Mouse (Mus musculus) spleen, adult 2 months (tissue): ENCODE data around the gene Bmp2k. TPM values are rescaled to one million over a fixed set of nuclear protein-coding genes. Genes with fewer than 3 reads are reported as not detected.

Experiments
- DNase-seq, 2 experiments: peaks; one replicate each; pipeline versions ENCODE4 v3.0.0 to v3.0.0-alpha.2; 2012 to 2021; ENCODE audit warnings: low spot score in 2 of 2, low read depth in 1 of 2
- H3K27ac ChIP-seq: fragments of 200-500 bp; 2 replicates; pipeline ENCODE4 v1.5.1; 2012; ENCODE audit warnings: low read length, inconsistent platforms; ENCODE audit not compliant: insufficient read depth
- H3K27me3 ChIP-seq: fragments of 200-500 bp; 2 replicates; pipeline ENCODE4 v1.6.1; 2012; ENCODE audit warnings: mild to moderate bottlenecking, moderate library complexity, low read length, inconsistent platforms; ENCODE audit not compliant: control insufficient read depth, insufficient read depth
- H3K36me3 ChIP-seq: fragments of 200-500 bp; 2 replicates; pipeline ENCODE4 v1.6.1; 2012; ENCODE audit warnings: mild to moderate bottlenecking, low read length, inconsistent platforms; ENCODE audit not compliant: control insufficient read depth, insufficient read depth
- H3K4me1 ChIP-seq: fragments of 200-500 bp; 2 replicates; pipeline ENCODE4 v1.6.1; 2011; ENCODE audit warnings: inconsistent platforms; ENCODE audit not compliant: control insufficient read depth, insufficient read depth, insufficient read length
- H3K4me3 ChIP-seq: fragments of 200-500 bp; 2 replicates; pipeline ENCODE4 v1.5.1; 2011; ENCODE audit warnings: mild to moderate bottlenecking, inconsistent platforms; ENCODE audit not compliant: insufficient read depth, insufficient read length; ENCODE audit errors: extremely low read depth
- CTCF ChIP-seq: fragments of 200-500 bp; IDR thresholded peaks from 2 replicates; pipeline ENCODE4 v1.5.1; 2011; ENCODE audit warnings: mild to moderate bottlenecking, inconsistent platforms; ENCODE audit not compliant: insufficient read depth, insufficient read length, insufficient replicate concordance; ENCODE audit errors: extremely low read depth
- POLR2A ChIP-seq: fragments of 200-500 bp; IDR thresholded peaks from 2 replicates; pipeline ENCODE4 v1.6.1; 2011; ENCODE audit warnings: low read depth, low read length, inconsistent platforms
- WGBS: fragments of 180-500 bp; shearing (Covaris S2); methylation state at CpG from one replicate; pipeline ENCODE4 v1.1.7; 2018; 5-methylcytosine and 5-hydroxymethylcytosine counted together
- polyA plus RNA-seq: library from polyadenylated mRNA; depleted of rRNA; stranded (reverse); fragments of >200 nt; gene quantifications from 2 replicates; pipeline ENCODE4 v1.2.3, GENCODE M21; 2012

Gene Bmp2k
- polyA plus RNA-seq, 1 experiment, result 32.6 TPM

- no peak overlapping the region for H3K27ac ChIP-seq
- peaks cover 4% of the 10 kb centered on the region; the same call in 1 of the 2 replicates for H3K4me1 ChIP-seq
- H3K4me3 ChIP-seq, result no peak overlapping the region
- no peaks in the 10 kb centered on the region for H3K36me3 ChIP-seq
- DNase-seq, result no peak
- TF ChIP-seq CTCF (no peak), POLR2A (no peak)
- WGBS, result 95% methylated on average over 10 of the region's 10 CpGs
- H3K27me3 ChIP-seq, result no peaks in the 10 kb centered on the region
Observed at GRCm38 (mm10) chr5:96954466-96955027, 42.9 kb upstream of the Bmp2k start.

- Histone ChIP-seq H3K4me3 (no peak overlapping the region), H3K36me3 (no peaks in the 10 kb centered on the region), H3K4me1 (peaks cover 2% of the 10 kb centered on the region; the same call in 1 of the 2 replicates), H3K27me3 (no peaks in the 10 kb centered on the region), H3K27ac (no peak overlapping the region)
- TF ChIP-seq CTCF (no peak), POLR2A (no peak)
- 93% methylated on average over 3 of the region's 3 CpGs for WGBS
- no peak for DNase-seq
Observed at GRCm38 (mm10) chr5:96956926-96957325, 40.6 kb upstream of the Bmp2k start.

GRCm38 (mm10) chr5:96961122-96961521 is 36.4 kb upstream of the Bmp2k start:
- no peak for TF ChIP-seq CTCF
- no peak for TF ChIP-seq POLR2A
- Histone ChIP-seq H3K36me3 (no peaks in the 10 kb centered on the region), H3K4me3 (no peak overlapping the region), H3K27ac (no peak overlapping the region), H3K27me3 (no peaks in the 10 kb centered on the region), H3K4me1 (peaks cover 12% of the 10 kb centered on the region)
- 75% methylated on average over 5 of the region's 5 CpGs for WGBS
- no peak for DNase-seq

GRCm38 (mm10) chr5:96961852-96962251 is 35.6 kb upstream of the Bmp2k start:
- TF ChIP-seq POLR2A (no peak), CTCF (no peak)
- no peak overlapping the region for H3K4me3 ChIP-seq
- peak overlapping the region; percentile 70; the same call in 1 of the 2 replicates for H3K27ac ChIP-seq
- no peaks in the 10 kb centered on the region for H3K36me3 ChIP-seq
- H3K4me1 ChIP-seq, result peaks cover 13% of the 10 kb centered on the region
- H3K27me3 ChIP-seq, result no peaks in the 10 kb centered on the region
- no peak for DNase-seq

GRCm38 (mm10) chr5:96962252-96962933 is 35.1 kb upstream of the Bmp2k start:
- Histone ChIP-seq H3K27me3 (no peaks in the 10 kb centered on the region), H3K36me3 (no peaks in the 10 kb centered on the region), H3K4me3 (no peak overlapping the region), H3K27ac (peak overlapping the region; percentile 70), H3K4me1 (peaks cover 15% of the 10 kb centered on the region)
- no peak for DNase-seq
- no peak for TF ChIP-seq CTCF
- no peak for TF ChIP-seq POLR2A
- WGBS, result 54% methylated on average over 8 of the region's 8 CpGs

GRCm38 (mm10) chr5:96962934-96963301 is 34.6 kb upstream of the Bmp2k start:
- Histone ChIP-seq H3K4me1 (peaks cover 15% of the 10 kb centered on the region), H3K36me3 (no peaks in the 10 kb centered on the region), H3K27ac (peak overlapping the region; percentile 11; the same call in 1 of the 2 replicates), H3K27me3 (no peaks in the 10 kb centered on the region), H3K4me3 (no peak overlapping the region)
- peak; percentile 31; the same call in 1 of the 2 replicates for TF ChIP-seq POLR2A
- no peak for TF ChIP-seq CTCF
- 13% methylated on average over 6 of the region's 6 CpGs for WGBS
- DNase-seq, result peak in 1 of 2 experiments; percentile 22
